Mouse (Mus musculus) liver (tissue): ENCODE data around the gene Tfam.
A peak's percentile ranks its signal among the peaks of the same experiment; 100 is the strongest.

ENCODE experiments used
- DNase-seq: peaks from one replicate; pipeline ENCODE4 v3.0.0-alpha.2; 2020; ENCODE audit warnings: mixed read lengths

Tfam gene

DNA sequence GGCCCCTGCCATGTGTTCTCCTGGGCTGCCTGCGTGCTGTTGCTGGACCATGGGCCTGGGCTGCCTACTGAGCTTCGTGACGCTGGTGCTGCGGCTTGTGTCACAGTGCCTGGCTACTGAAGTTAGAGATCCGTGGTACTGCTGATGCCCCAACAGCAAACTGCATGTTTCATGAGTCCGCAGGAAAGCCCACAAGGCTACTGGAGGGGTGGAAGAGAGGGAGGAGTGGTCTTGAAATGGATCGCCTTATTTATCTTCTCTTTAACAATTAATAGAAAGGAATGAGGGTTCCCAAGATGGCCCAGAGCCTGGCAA, at the start of gene Tfam:
Gene Tfam, minus strand, starts transcription at position 41 of the 315 bp plus-strand sequence.
- DNase-seq = no peak

DNA sequence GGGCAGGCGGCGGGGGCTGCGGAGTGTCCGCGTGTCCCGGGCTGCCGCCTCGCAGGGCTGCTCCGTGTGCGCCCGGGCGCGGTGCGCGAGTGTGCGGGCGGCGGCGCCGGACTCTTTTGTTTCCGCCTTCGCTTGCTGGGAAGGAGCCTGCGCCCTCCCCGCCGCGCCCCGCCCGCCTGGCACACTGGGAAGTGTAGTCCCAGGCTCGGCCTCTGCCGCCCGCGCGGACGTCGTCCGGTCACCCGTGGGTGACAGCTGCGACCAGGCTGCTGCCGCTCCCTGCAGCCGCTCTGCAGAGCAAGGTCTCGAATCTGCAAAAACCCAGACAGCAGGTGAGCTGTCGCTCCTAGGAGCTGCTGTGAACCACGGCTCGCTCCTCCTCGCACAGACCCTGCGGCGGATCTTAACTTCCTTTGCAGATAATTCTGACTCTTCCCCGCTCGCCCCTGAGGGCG, 47.1 kb upstream of the Tfam start, which contains the start of gene Ube2d1:
Gene Ube2d1, minus strand, starts transcription at position 137 of the 455 bp plus-strand sequence.
- DNase-seq = peak; percentile 77

DNA sequence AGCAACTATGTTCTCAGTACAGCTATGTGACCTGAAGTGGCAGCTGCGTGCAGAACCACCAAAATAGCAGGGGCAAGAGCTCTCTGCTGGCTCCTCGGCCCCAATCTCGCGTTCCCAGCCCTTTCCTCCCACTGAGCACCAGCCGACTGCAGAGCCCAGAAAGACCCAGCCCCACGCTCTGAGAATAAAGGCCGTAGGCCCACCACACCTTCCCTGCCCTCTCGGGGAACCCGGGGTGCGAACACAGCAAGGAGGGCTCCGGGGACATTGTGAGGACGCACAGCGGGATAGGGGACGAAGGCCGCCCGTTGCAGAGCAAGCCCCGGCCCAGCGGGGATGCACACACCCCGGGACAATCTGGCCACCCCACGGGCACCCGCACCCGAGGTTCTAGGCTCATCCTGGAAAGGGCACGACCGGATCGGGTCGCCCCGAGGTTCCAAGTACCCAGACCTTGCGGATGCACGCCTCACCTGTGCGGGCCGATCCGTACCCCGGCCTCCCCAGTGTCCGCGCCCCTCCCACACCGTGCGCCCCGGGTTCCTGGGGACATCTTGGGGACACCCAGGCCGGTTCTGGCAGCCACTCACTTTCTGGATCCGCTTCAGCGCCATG, 46.5 kb upstream of the Tfam start:
- peak; percentile 7 for DNase-seq

GRCm38 (mm10) chr10:71284131-71284510, 46.0 kb upstream of the Tfam start:
- DNase-seq = no peak

GRCm38 (mm10) chr10:71273008-71273739, 35.1 kb upstream of the Tfam start:
- no peak for DNase-seq

DNA sequence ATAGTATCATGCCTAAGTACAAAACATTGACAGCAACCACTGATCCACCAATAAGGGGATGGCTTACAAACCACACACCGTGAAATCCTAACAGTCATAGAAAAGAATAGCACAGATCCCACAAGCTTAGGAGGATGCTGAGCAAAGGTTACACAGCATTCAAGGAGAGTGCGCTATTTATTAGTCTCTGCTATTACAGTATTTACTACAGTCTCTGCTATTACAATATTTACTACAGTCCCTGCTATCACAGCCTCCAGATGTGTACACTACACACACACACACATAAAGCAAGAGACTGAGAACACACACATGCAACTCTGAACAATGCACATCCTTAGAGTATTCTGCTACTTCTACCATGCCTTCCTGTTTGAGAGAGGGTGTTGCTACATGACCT, 29.9 kb upstream of the Tfam start:
- DNase-seq = no peak

DNA sequence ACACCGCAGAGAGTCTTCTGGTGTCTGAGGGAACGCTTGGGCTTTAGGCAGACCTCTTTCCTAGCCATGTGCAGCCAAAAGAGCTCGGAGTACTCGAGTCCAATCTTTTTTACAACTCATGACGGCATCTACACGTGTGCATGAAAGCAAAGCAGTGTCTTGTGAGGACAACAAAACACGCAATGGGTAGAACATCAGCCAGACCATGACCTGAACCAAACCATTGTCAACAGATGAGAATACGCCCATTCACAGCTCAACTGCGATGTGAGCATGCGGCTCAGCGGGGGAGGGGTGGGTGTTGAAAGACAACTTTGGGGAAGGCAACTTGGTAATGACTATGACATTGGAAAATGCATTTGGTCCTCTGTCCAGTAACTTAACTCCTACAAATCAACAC, 29.4 kb upstream of the Tfam start:
- no peak for DNase-seq

DNA sequence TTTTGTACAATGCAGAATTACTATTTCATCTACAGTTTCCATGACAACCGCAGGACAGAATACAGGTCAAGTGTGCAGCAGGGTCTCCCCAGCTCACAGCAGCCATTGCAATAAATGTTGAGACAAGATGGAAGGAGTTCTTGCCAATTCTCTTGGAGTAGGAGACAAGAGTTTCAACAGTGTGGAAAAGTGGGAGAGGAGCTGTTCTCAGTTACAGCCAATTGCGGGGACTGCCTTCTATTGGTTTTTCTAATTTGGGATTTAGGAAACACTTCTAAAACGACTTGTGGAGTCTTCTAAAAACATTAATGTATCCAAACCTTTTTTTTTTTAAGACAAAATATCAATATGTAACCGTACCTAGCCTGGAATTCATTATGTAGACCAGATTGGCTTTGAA, 27.0 kb upstream of the Tfam start:
- DNase-seq = no peak

DNA sequence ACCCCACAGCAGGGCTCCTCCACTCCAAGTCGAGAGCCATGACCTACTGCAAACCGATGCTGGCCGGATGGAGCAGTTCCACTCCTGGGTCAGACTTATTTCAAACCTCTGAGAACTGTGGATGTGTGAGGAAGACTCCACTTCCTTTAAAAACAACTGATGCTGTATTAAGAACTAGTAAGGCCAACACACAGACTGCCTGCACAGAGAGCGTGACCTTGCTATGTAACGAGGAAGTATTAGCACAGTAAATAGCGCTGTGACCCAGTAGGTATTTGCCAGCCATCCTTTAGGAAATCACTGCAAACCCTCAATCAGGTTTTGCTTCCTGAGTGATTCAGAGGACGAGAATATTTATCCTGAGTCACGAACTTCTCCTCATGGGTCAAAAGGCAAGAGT, 23.6 kb upstream of the Tfam start:
- no peak for DNase-seq

DNA sequence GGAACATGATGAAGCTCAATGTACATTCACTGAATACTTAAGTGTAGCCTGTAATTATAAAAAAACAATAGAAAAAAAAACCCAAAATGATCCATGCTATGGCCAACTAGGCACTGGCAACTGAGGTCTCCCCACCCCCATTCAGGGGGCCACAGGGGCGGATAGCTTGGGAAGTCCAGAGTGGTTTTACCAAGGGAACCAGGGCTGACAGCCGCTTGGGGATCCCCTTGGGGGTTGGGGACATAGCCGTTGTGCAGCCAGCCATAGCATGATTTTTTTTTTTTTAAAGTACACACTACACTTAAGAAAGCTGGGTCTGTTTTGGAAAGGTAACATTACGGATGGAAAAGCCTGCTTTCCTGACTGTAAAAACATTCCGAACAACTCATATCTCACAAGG, 20.9 kb upstream of the Tfam start:
- DNase-seq = no peak

GRCm38 (mm10) chr10:71258516-71258915, 20.4 kb upstream of the Tfam start:
- no peak for DNase-seq

- DNase-seq = no peak
Observed at GRCm38 (mm10) chr10:71253147-71253546, 15.1 kb upstream of the Tfam start.

DNA sequence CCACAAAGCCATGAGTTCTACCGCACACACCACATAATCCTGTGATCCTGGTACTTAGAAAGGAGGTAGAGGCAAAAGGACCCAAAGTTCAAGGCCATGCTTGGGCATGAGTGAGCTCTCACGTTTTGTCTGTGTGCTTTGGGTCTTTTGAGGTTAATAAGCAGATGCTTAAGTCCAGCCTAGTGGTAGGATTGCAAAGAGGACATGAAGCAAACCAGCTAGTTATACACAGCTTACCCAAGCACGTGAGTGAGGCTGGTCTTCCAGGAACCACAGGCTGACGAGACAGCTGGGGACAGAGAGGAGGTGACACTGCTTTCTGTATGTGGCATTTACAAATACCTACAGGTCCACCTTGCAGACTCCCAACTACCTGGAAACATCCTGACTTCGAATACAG, 14.3 kb upstream of the Tfam start:
- DNase-seq = no peak

- no peak for DNase-seq
Observed at GRCm38 (mm10) chr10:71251846-71252245, 13.8 kb upstream of the Tfam start.

DNA sequence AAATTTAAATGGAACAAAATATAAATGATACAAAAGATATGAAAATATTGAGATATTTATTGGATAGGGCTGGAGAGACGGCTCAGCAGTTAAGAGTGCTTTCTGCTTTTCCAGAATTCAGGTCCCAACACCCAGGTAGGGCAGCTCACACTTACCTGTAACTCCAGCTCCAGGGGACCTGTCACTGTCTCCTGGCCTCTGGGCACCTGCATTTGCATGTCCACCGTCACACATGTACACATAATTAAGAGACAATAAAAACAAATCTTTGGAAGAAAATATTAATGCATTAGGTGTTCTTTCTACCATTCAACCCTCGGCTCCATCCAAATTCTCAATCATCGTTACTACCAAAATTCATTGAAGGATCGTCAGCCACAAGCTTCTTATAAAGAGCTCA, 13.2 kb upstream of the Tfam start:
- DNase-seq = no peak

- no peak for DNase-seq
Observed at GRCm38 (mm10) chr10:71250472-71250871, 12.4 kb upstream of the Tfam start.

DNA sequence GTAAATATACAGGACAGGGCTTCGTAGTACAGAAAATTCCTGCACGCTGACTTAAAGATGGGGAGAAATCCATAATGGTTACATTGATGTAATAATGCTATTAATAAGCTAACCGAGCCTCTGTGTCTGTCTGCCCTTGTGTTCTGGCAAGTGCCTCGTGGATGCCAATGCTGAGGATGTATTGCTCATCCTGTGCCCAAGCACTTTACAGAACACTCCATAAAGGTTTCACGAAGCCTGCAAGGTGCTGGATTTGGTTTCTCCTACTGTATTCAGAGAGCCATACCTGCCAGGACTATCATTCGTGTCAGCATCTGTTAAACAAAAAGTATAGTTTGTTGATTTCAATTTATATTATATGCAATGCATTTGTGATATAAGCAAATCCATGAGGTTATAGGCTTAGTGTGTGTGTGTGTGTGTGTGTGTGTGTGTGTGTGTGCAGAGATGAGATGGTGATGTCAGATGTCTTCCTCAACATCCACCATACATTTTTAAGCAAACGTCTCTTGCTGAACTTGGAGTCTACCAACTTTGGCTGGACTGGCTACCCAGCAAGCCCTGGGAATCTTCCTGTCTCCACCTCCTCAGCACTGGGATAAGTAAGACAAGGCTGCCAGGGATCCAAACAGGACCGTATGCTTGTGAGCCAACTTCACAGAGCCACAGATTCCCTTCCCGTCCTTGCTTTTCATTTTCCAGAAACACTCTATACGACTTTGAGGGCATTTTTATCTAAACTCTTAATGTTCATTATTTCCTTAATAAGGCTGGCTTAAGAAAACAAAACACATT, 11.2 kb upstream of the Tfam start:
- DNase-seq = no peak

- no peak for DNase-seq
Observed at GRCm38 (mm10) chr10:71246956-71247355, 8.9 kb upstream of the Tfam start.

- DNase-seq = no peak
Observed at GRCm38 (mm10) chr10:71239479-71240120, 1.5 kb upstream of the Tfam start.

- peak; percentile 98 for DNase-seq
Observed at GRCm38 (mm10) chr10:71237516-71238239, 402 bp downstream of the Tfam start.

- DNase-seq = peak; percentile 21
Observed at GRCm38 (mm10) chr10:71234071-71234470, 4.0 kb downstream of the Tfam start.

GRCm38 (mm10) chr10:71225894-71226293, 12.2 kb downstream of the Tfam start:
- peak; percentile 77 for DNase-seq

- no peak for DNase-seq
Observed at GRCm38 (mm10) chr10:71223101-71223500, 15.0 kb downstream of the Tfam start.
